In genomic region chr17:46679843-46680759, GRCm38 (mm10) we compare ENCODE assay signal across 8 mouse cellular contexts. TPM values are rescaled to one million over a fixed set of nuclear protein-coding genes. Genes with fewer than 3 reads are reported as not detected.
DNase-seq lines count a peak whose midpoint lies in the region; ATAC-seq lines count a peak whose summit lies in the region.

No protein-coding gene starts in this region.

- peak overlapping the region; percentile 74 for H3K4me2 ChIP-seq in heart, embryonic 15.5 days

- H3K9ac ChIP-seq in heart, embryonic 15.5 days = peak overlapping the region; percentile 83

- WGBS in heart, embryonic 15.5 days = under 1% methylated on average over 34 of the region's 34 CpGs

- no peaks in the 10 kb centered on the region for H3K27me3 ChIP-seq in heart, embryonic 15.5 days
- H3K27me3 ChIP-seq in splenic B cell, adult 2 months (ENCODE audit: control insufficient read depth, insufficient read depth, low read length, poor library complexity, severe bottlenecking) = no peaks in the 10 kb centered on the region

- ATAC-seq in heart, embryonic 15.5 days (replicated peaks; ENCODE audit: insufficient number of reproducible peaks, insufficient read depth, low FRiP score, low read depth) = peak; percentile 3; the same call in 1 of the 2 replicates

- peak overlapping the region; percentile 98 for H3K27ac ChIP-seq in heart, embryonic 15.5 days

- H3K4me3 ChIP-seq in heart, embryonic 15.5 days = peak overlapping the region; percentile 99

- no peaks in the 10 kb centered on the region for H3K9me3 ChIP-seq in heart, embryonic 15.5 days (replicated peaks)

- DNase-seq in adrenal gland, postnatal 10 days = peak; percentile 68
- DNase-seq in adrenal gland, adult 8-10 months = no peak
- DNase-seq in A20 (ENCODE audit: low read depth, low spot score) = peak; percentile 75
- peak; percentile 70 for DNase-seq in embryo, embryonic 11 days
- peak; percentile 75 to 81 for DNase-seq in kidney, postnatal 4 days
- DNase-seq in mesoderm, embryonic 11.5 days (ENCODE audit: low read depth, low spot score) = peak; percentile 62
- peak; percentile 59 for DNase-seq in splenic B cell, adult 2 months (ENCODE audit: low read depth, low spot score)

- peaks cover 49% of the 10 kb centered on the region for H3K36me3 ChIP-seq in heart, embryonic 15.5 days
- H3K36me3 ChIP-seq in splenic B cell, adult 2 months (ENCODE audit: control insufficient read depth, insufficient read depth, low read length, poor library complexity, severe bottlenecking) = peaks cover 2% of the 10 kb centered on the region

- H3K4me1 ChIP-seq in heart, embryonic 15.5 days (replicated peaks) = peaks cover 32% of the 10 kb centered on the region

RNA-seq across cellular contexts. Expression of gene Klhdc3, which starts 0.6 kb away (rescaled TPM):
- total RNA-seq in adrenal gland, postnatal 10 days (2021) = 100 to 1,000 TPM in 1 of 2 experiments, 10 to 100 TPM in 1; 97.0 to 110 TPM
- total RNA-seq in adrenal gland, adult 8-10 months (2022) = 10 to 100 TPM; 59.1 to 74.3 (median 65.2) TPM
- 153 and 163 TPM in 2 replicates for polyA plus RNA-seq in heart, embryonic 15.5 days (2015; fragmentation: Nextera tagmentation; extraction: Ambion mirVana)

RNA-seq across cellular contexts. Expression of gene Mea1, which starts 1.5 kb away (rescaled TPM):
- 10 to 100 TPM; 88.1 to 90.3 TPM for total RNA-seq in adrenal gland, postnatal 10 days (2021)
- total RNA-seq in adrenal gland, adult 8-10 months (2022) = 100 to 1,000 TPM in 1 of 4 experiments, 10 to 100 TPM in 3; 91.9 to 104 (median 95.0) TPM
- 105 and 113 TPM in 2 replicates for polyA plus RNA-seq in heart, embryonic 15.5 days (2015; fragmentation: Nextera tagmentation; extraction: Ambion mirVana)

RNA-seq across cellular contexts. Expression of gene Rrp36, which starts 5.9 kb away (rescaled TPM):
- total RNA-seq in adrenal gland, postnatal 10 days (2021) = 10 to 100 TPM; 24.0 to 27.1 TPM
- 10 to 100 TPM; 24.9 to 31.8 (median 30.6) TPM for total RNA-seq in adrenal gland, adult 8-10 months (2022)
- polyA plus RNA-seq in heart, embryonic 15.5 days (2015; fragmentation: Nextera tagmentation; extraction: Ambion mirVana) = 33.2 and 39.7 TPM in 2 replicates

RNA-seq across cellular contexts. Expression of gene Ppp2r5d, which starts 24.8 kb away (rescaled TPM):
- total RNA-seq in adrenal gland, postnatal 10 days (2021) = 10 to 100 TPM; 43.7 to 49.7 TPM
- 10 to 100 TPM; 41.0 to 47.5 (median 42.6) TPM for total RNA-seq in adrenal gland, adult 8-10 months (2022)
- 44.6 and 66.2 TPM in 2 replicates for polyA plus RNA-seq in heart, embryonic 15.5 days (2015; fragmentation: Nextera tagmentation; extraction: Ambion mirVana)

RNA-seq across cellular contexts. Expression of gene Cul7, which starts 30.0 kb away (rescaled TPM):
- total RNA-seq in adrenal gland, postnatal 10 days (2021) = 10 to 100 TPM; 48.5 to 61.7 TPM
- total RNA-seq in adrenal gland, adult 8-10 months (2022) = 10 to 100 TPM; 42.0 to 53.5 (median 47.2) TPM
- polyA plus RNA-seq in heart, embryonic 15.5 days (2015; fragmentation: Nextera tagmentation; extraction: Ambion mirVana) = 32.8 and 44.9 TPM in 2 replicates
